Mouse (Mus musculus): ENCODE measurements at regions not wholly inside any gene's neighbourhood (a gene's known extent, or its start where the extent isn't known, plus 50 kb on each side); places are given as distances from the start of the nearest gene placed in this dataset.

DNA sequence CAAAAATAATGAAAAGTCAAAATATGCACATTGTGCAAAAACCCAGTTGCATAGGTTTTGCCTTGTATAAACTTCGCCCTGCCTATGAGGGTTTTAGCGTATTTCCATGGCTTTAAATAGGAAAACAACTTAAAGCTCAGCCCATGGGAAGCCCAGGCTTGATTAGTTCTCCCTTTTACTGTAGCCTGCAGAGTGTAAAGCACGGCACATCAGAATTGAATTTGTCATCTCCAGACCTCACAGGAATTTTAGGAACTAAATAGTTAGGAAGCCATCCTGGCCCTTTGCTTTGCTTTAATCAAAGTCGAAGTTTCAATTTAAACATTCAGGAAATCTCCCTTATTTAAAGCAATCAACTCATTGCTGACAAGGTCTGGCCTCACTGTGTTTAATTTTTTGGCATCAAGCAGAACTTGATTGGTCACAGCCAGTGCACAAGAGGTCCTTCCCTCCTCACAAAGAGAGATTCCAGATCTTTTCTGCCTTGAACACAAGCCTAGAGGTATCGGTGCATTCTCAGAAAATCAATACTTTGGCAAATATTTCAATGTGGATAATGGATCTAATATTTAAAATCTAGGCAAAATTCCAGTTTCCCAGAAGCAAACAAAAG lies 211.8 kb upstream of the Eya4 start:
- TF ChIP-seq MAFK (IDR thresholded peaks at IDR 0.05; ENCODE audit: insufficient read depth, low read depth, low read length) (no peak), CHD2 (IDR thresholded peaks at IDR 0.05; ENCODE audit: low read depth, low read length) (no peak)

Measured in ES-E14 (cell line).